Mouse (Mus musculus) lung, adult 10 weeks (tissue): Measurements from ENCODE around the gene Ankrd1. TPM values are rescaled to one million over a fixed set of nuclear protein-coding genes. Genes with fewer than 3 reads are reported as not detected.

Source experiments
- polyA plus RNA-seq: library from polyadenylated mRNA; stranded (reverse); fragments of 350-450 nt; fragmentation: Illumina TruSeq; extraction: RNeasy Lipid Tissue Mini Kit (QIAGEN cat#74804); gene quantifications from one replicate; pipeline ENCODE4 v1.2.3, GENCODE M21; 2014; ENCODE audit warnings: low read depth, low replicate concordance; ENCODE audit not compliant: insufficient read depth

Ankrd1 gene
- 23.7 TPM for polyA plus RNA-seq

DNA sequence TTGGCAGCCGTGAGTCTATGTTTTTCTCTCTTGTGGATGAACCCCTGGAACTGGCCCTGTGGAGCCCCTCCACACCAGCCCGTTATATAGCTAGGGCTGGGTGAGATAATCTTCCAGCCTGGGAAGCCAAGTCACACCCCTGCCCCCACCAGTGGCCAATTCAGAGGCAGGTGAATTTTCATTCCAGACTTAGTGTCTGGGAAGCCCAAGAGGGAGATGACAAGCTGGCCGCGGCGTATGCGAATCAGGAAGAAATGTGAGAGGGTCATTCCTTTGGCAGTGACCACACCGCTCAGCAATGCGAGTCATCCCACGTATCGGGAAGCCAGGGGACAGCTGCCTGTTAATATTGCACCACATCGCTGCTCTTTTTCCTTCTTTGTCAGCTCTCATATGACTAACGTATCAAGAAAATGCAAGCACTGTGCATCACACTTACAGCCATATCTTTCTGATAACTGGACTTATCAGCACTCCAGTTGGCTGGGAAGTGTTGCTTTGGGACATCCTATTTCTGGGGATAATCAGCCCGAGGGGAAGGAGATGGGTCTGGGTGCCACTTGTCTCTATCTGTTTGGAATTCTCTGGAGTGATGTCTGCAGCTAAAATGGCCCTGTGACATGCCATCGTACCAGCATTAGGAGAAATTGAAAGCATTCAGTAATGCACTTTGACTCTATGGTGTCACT lies at the start of gene Ankrd1:
TSS of gene Ankrd1 (minus strand) at position 317 of the 689 bp plus-strand sequence.

GRCm38 (mm10) chr19:36083262-36084225 lies 36.4 kb downstream of the Ankrd1 start, which contains the start of gene Rpp30:
Gene Rpp30, plus strand, starts transcription at chr19:36083716.

Other genes starting within 250 kb of the Ankrd1 start
- 0.12 TPM for gene Htr7, start 62.6 kb downstream of the Ankrd1 start, polyA plus RNA-seq
- 15.0 TPM for gene Rpp30, start 36.4 kb downstream of the Ankrd1 start, polyA plus RNA-seq
- gene Pcgf5, start 228.2 kb upstream of the Ankrd1 start, polyA plus RNA-seq = 12.6 TPM